Mouse (Mus musculus) liver, postnatal 0 days (tissue): ENCODE data around the gene Glyctk. TPM values are rescaled to one million over a fixed set of nuclear protein-coding genes. Genes with fewer than 3 reads are reported as not detected.
A peak's percentile ranks its signal among the peaks of the same experiment; 100 is the strongest.

ENCODE experiments used
- ATAC-seq: fragments of 200-750 bp; cut with Nextera tagmentation; 2 replicates; pipeline ENCODE4 v1.8.0; 2017; ENCODE audit warnings: mild to moderate bottlenecking, moderate library complexity
- DNase-seq: peaks from one replicate; pipeline ENCODE4 v3.0.0-alpha.2; 2016
- H3K27ac ChIP-seq: fragments of 300-500 bp; sonication (generic); 2 replicates; pipeline ENCODE4 v1.5.1; 2014; ENCODE audit warnings: antibody characterized with exemption, moderate library complexity, mild to moderate bottlenecking, low read depth
- H3K27me3 ChIP-seq: fragments of 300-500 bp; sonication (generic); 2 replicates; pipeline ENCODE4 v1.6.1; 2014; ENCODE audit warnings: low read length, control low read depth, mixed read lengths; ENCODE audit not compliant: insufficient read depth
- H3K36me3 ChIP-seq: fragments of 300-500 bp; sonication (generic); replicated peaks from 2 replicates; pipeline ENCODE4 v1.6.1; 2014; ENCODE audit warnings: mild to moderate bottlenecking, control low read depth, low read length, moderate library complexity, mixed read lengths; ENCODE audit not compliant: insufficient read depth
- H3K4me1 ChIP-seq: fragments of 300-500 bp; sonication (generic); 2 replicates; pipeline ENCODE4 v1.6.1; 2014; ENCODE audit warnings: antibody characterized with exemption, mild to moderate bottlenecking, control low read depth; ENCODE audit not compliant: insufficient read depth
- H3K4me2 ChIP-seq: fragments of 300-500 bp; sonication (generic); 2 replicates; pipeline ENCODE4 v1.6.1; 2014; ENCODE audit warnings: low read depth, mild to moderate bottlenecking, low read length, moderate library complexity, mixed read lengths
- H3K4me3 ChIP-seq: fragments of 300-500 bp; sonication (generic); 2 replicates; pipeline ENCODE4 v1.5.1; 2014; ENCODE audit warnings: low read depth, low read length
- H3K9ac ChIP-seq: fragments of 300-500 bp; sonication (generic); replicated peaks from 2 replicates; pipeline ENCODE4 v1.6.1; 2014; ENCODE audit warnings: mild to moderate bottlenecking, moderate library complexity
- H3K9me3 ChIP-seq: fragments of 300-500 bp; sonication (generic); 2 replicates; pipeline ENCODE4 v1.6.1; 2016; ENCODE audit warnings: mild to moderate bottlenecking, control low read depth, low read length, mixed read lengths
- CTCF ChIP-seq: sonication (generic); IDR thresholded peaks from 2 replicates; pipeline ENCODE4 v1.5.1; 2016; ENCODE audit warnings: antibody characterized with exemption, low read depth
- EP300 ChIP-seq: IDR thresholded peaks from 2 replicates; pipeline ENCODE4 v1.6.1; 2016; ENCODE audit warnings: antibody characterized with exemption, low read depth, mild to moderate bottlenecking
- WGBS: fragments of 180-500 bp; shearing (Covaris S2); extraction: QIAGEN DNeasy Blood & Tissue Kit; methylation state at CpG from one replicate; pipeline ENCODE4 v1.1.7; 2014; ENCODE audit not compliant: insufficient replicate concordance; 5-methylcytosine and 5-hydroxymethylcytosine counted together
- polyA plus RNA-seq: library from polyadenylated mRNA; unstranded; fragments of >200 nt; fragmentation: Nextera tagmentation; extraction: Ambion mirVana; gene quantifications from 2 replicates; pipeline ENCODE4 v1.2.1, GENCODE M21; 2015

The Glyctk gene
- polyA plus RNA-seq, 1 experiment from 2014 or later, result 46.5 TPM

DNA sequence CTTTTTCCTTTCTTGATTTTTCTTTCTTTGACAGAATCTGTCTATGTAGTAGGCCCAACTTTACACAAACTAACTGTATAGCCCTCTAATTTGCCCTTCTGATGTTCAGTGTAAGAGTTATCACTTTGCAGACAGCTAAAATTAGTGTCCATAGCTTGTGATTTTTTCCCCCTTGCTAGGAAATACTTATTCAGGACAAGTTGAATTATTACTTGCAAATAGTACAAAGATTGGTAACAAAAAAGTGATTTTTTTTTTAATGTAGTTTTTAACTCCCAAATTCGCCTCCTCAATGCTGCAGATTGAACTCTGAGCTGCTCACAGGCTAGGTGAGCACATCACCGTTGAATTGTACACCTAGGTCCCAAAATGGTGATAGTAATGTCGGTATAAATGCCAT is 22.0 kb upstream of the Glyctk start:
- Histone ChIP-seq H3K4me1 (peaks cover 9% of the 10 kb centered on the region), H3K9ac (no peak overlapping the region), H3K9me3 (no peaks in the 10 kb centered on the region), H3K4me2 (no peak overlapping the region), H3K36me3 (peaks cover 92% of the 10 kb centered on the region), H3K27ac (no peak overlapping the region), H3K27me3 (no peaks in the 10 kb centered on the region), H3K4me3 (no peak overlapping the region)
- TF ChIP-seq EP300 (no peak), CTCF (no peak)
- ATAC-seq (no peak), DNase-seq (no peak)
- 87% methylated on average over 3 of the region's 3 CpGs for WGBS

DNA sequence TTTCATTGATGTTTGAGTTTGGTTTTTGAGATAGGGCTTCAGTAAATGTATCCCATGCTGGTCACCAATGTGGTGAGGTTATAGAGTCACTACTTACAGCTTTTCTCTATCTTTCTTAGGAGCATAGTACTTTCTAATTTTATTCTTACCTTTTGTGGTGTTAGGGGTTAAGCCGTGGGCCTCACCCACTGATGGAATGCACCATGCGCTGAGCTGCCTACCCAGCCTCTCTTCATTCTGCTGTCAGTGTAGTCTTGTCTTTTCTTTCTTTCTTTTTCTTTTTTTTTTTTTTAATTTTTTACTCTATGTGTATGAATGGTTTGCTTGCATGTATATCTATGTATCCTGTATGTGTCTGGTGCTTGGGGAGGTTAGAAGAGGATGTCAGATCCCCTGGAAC is 21.5 kb upstream of the Glyctk start:
- no peak for TF ChIP-seq CTCF
- TF ChIP-seq EP300, result no peak

DNA sequence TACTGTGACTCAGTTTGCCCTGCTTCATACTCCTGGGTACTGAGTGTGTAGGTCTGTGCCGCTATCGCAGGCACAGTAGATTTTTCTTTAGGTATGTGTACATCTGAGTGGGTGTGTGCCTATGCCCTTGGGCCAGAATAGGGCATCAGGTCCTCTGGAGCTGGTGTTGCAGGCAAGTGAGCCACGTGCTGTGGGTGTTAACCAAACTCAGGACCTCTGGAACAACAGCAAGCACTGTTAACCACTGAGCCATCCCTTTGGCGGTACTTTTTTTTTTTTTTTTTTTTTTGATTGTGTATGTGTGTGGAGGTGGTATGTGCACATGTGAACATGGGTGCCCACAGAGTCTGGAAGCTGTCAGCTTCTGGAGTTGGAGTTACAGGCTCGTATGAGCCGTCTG is 19.9 kb upstream of the Glyctk start:
- H3K4me3 ChIP-seq, result no peak overlapping the region
- H3K27me3 ChIP-seq, result no peaks in the 10 kb centered on the region
- no peak overlapping the region for H3K27ac ChIP-seq
- DNase-seq, result no peak
- peaks cover 72% of the 10 kb centered on the region for H3K36me3 ChIP-seq
- no peaks in the 10 kb centered on the region for H3K9me3 ChIP-seq
- peaks cover 25% of the 10 kb centered on the region for H3K4me1 ChIP-seq
- 85% methylated on average over 6 of the region's 6 CpGs for WGBS
- H3K4me2 ChIP-seq, result no peak overlapping the region
- H3K9ac ChIP-seq, result no peak overlapping the region
- no peak for TF ChIP-seq CTCF
- no peak for TF ChIP-seq EP300
- no peak for ATAC-seq

More for the DNA sequence above, 21.5 kb upstream of the Glyctk start:
- WGBS, result 82% methylated on average over 2 of the region's 2 CpGs
- no peak overlapping the region for H3K9ac ChIP-seq
- H3K36me3 ChIP-seq, result peaks cover 87% of the 10 kb centered on the region
- ATAC-seq (no peak), DNase-seq (no peak)
- no peaks in the 10 kb centered on the region for H3K9me3 ChIP-seq
- peaks cover 14% of the 10 kb centered on the region for H3K4me1 ChIP-seq
- H3K4me3 ChIP-seq, result no peak overlapping the region
- no peak overlapping the region for H3K27ac ChIP-seq
- no peaks in the 10 kb centered on the region for H3K27me3 ChIP-seq
- H3K4me2 ChIP-seq, result no peak overlapping the region

DNA sequence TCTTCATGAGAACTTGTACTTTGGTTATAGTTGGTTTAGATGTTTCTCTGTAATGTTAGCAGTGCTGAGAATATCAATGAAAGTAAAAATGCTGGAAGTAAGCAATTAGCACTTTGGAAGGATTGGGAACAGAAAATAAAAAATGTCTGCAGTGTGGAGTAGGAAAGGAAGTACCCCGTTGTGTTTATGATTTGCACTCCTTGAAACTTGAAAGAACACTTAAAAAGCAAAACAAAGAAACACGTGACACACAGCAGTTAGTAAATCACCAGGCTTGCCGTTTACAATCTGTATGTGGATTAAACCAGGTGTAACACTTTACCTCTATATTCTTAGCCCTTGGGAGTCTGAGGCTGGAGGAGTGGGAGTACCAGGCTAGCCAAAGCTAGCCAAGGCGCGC is 18.8 kb upstream of the Glyctk start:
- Histone ChIP-seq H3K36me3 (peaks cover 62% of the 10 kb centered on the region), H3K9me3 (no peaks in the 10 kb centered on the region), H3K27ac (no peak overlapping the region), H3K4me1 (peaks cover 29% of the 10 kb centered on the region), H3K4me3 (no peak overlapping the region), H3K9ac (no peak overlapping the region), H3K27me3 (no peaks in the 10 kb centered on the region), H3K4me2 (no peak overlapping the region)
- TF ChIP-seq CTCF (no peak), EP300 (no peak)
- DNase-seq (no peak), ATAC-seq (no peak)
- WGBS, result 84% methylated on average over 5 of the region's 5 CpGs

DNA sequence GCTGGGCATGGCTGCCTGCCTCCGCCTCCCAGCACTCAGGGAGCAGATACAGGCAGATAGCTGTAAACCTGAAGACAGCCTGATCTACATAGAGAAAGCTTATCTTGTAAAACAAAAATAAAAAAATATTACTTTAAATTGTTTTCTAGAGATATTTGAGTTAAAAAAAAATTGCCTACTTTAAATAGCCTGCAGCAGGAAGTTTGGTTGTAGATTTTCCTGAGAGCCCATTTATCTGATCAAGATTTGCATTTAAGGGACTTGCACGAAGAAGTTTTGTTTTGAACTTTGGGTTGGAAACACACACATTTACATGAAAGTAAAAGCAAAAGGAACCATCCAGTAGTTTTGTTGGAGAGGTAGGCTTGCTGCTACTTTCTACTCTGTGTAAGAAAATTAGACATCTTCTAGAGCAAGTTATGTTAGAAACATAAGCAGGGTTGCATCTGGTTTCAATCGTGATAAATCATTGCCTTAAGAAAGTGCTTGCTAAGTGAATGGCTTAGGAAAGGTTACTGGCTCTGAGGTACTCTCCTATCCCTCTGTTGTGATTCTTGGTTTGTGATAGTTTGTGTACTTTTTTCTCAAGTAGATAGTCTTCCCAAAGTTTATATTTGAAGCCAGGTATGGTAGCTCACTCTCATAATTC is 17.7 kb upstream of the Glyctk start:
- Histone ChIP-seq H3K36me3 (peaks cover 51% of the 10 kb centered on the region), H3K27me3 (no peaks in the 10 kb centered on the region), H3K27ac (no peak overlapping the region), H3K4me1 (peaks cover 29% of the 10 kb centered on the region), H3K9me3 (no peaks in the 10 kb centered on the region), H3K4me3 (no peak overlapping the region), H3K9ac (no peak overlapping the region; the same call in 1 of the 2 replicates), H3K4me2 (no peak overlapping the region)
- TF ChIP-seq CTCF (no peak), EP300 (no peak)
- ATAC-seq (no peak), DNase-seq (no peak)
- 53% methylated on average over 3 of the region's 3 CpGs for WGBS

DNA sequence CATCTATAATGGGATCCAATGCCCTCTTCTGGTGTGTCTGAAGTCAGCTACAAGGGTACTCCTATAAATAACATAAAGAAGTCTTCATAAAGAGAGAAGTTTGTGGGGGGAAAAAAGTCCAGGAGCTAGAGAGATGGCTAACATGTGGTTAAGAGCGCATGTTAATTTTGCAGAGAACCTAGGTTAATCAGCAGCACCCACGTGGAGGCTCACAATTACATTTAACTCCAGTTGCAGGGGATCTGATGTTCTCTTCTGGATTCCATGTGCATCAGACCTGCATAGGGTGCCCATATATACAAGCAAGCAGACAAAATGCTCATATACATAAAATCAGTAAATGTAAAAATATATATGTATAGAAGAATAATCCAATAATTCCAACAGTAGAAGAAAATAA is 15.4 kb upstream of the Glyctk start:
- Histone ChIP-seq H3K4me2 (peak overlapping the region; percentile 92), H3K27ac (no peak overlapping the region), H3K36me3 (peaks cover 29% of the 10 kb centered on the region), H3K4me1 (peaks cover 38% of the 10 kb centered on the region), H3K9ac (no peak overlapping the region), H3K9me3 (no peaks in the 10 kb centered on the region), H3K4me3 (peak overlapping the region; percentile 78), H3K27me3 (no peaks in the 10 kb centered on the region)
- TF ChIP-seq EP300 (no peak), CTCF (no peak)
- no peak for DNase-seq
- ATAC-seq, result no peak
- WGBS, result 54% methylated on average over 2 of the region's 2 CpGs

DNA sequence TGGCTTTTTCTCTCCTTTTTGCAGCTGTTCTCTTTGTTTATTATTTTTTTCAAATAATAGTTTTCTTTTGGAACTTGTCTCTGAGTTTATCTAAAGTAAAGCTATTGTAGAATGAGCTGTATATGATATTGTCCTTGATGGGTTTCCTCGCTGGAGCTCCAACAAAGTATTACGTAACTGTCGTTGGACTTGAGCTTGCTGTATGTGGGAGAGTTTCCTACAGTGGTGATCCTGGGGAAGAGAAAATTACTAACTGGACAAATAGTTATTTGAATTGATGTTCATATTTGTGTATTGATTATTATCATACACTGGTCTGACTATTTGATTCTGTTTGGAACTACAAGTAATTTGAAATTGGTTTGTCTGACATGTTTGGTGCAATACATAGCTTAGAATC is 14.6 kb upstream of the Glyctk start:
- ATAC-seq (no peak), DNase-seq (no peak)
- H3K27me3 ChIP-seq, result no peaks in the 10 kb centered on the region
- H3K4me1 ChIP-seq, result peaks cover 41% of the 10 kb centered on the region
- no peaks in the 10 kb centered on the region for H3K9me3 ChIP-seq
- peaks cover 21% of the 10 kb centered on the region for H3K36me3 ChIP-seq
- H3K4me3 ChIP-seq, result peak overlapping the region; percentile 78
- peak overlapping the region; percentile 83 for H3K9ac ChIP-seq
- 6% methylated on average over 3 of the region's 3 CpGs for WGBS
- no peak for TF ChIP-seq CTCF
- no peak for TF ChIP-seq EP300
- H3K27ac ChIP-seq, result 0 out of 2 replicates have a peak overlapping the region, but pooled peaks have one; percentile 95
- H3K4me2 ChIP-seq, result peak overlapping the region; percentile 92
